Mouse (Mus musculus) embryonic facial prominence, embryonic 14.5 days (tissue): ENCODE measurements around the gene Prkacb. TPM values are rescaled to one million over a fixed set of nuclear protein-coding genes. Genes with fewer than 3 reads are reported as not detected.

Experiments used
- ATAC-seq: fragments of 200-750 bp; cut with Nextera tagmentation; 2 replicates; pipeline ENCODE4 v1.8.0; 2017; ENCODE audit warnings: low read depth, moderate number of reproducible peaks, moderate TSS enrichment
- DNase-seq: peaks from one replicate; pipeline ENCODE4 v3.0.0-alpha.2; 2015; ENCODE audit warnings: low spot score
- H3K27ac ChIP-seq: fragments of 300-500 bp; sonication (generic); replicated peaks from 2 replicates; pipeline ENCODE4 v1.5.1; 2014; ENCODE audit warnings: low read depth, mild to moderate bottlenecking, low read length, moderate library complexity
- H3K27me3 ChIP-seq: fragments of 300-500 bp; sonication (generic); replicated peaks from 2 replicates; pipeline ENCODE4 v1.6.1; 2014; ENCODE audit warnings: low read length; ENCODE audit not compliant: control insufficient read depth, insufficient read depth
- H3K36me3 ChIP-seq: fragments of 300-500 bp; sonication (generic); 2 replicates; pipeline ENCODE4 v1.6.1; 2014; ENCODE audit warnings: low read length, mixed read lengths; ENCODE audit not compliant: control insufficient read depth, insufficient read depth
- H3K4me1 ChIP-seq: fragments of 300-500 bp; sonication (generic); 2 replicates; pipeline ENCODE4 v1.6.1; 2014; ENCODE audit warnings: antibody characterized with exemption, low read length; ENCODE audit not compliant: control insufficient read depth, insufficient read depth
- H3K4me2 ChIP-seq: fragments of 300-500 bp; sonication (generic); 2 replicates; pipeline ENCODE4 v1.6.1; 2014; ENCODE audit warnings: low read depth, mild to moderate bottlenecking, low read length, moderate library complexity, mixed read lengths
- H3K4me3 ChIP-seq: fragments of 300-500 bp; sonication (generic); 2 replicates; pipeline ENCODE4 v1.5.1; 2014; ENCODE audit warnings: low read depth, mild to moderate bottlenecking, low read length
- H3K9ac ChIP-seq: fragments of 300-500 bp; sonication (generic); 2 replicates; pipeline ENCODE4 v1.6.1; 2014; ENCODE audit warnings: low read depth, mild to moderate bottlenecking, low read length, moderate library complexity, mixed read lengths
- H3K9me3 ChIP-seq: fragments of 300-500 bp; sonication (generic); 2 replicates; pipeline ENCODE4 v1.6.1; 2016; ENCODE audit warnings: low read length; ENCODE audit not compliant: control insufficient read depth
- WGBS: fragments of 180-500 bp; shearing (Covaris S2); extraction: QIAGEN DNeasy Blood & Tissue Kit; methylation state at CpG from one replicate; pipeline ENCODE4 v1.1.7; 2014; 5-methylcytosine and 5-hydroxymethylcytosine counted together
- polyA plus RNA-seq: library from polyadenylated mRNA; unstranded; fragments of >200 nt; fragmentation: Nextera tagmentation; extraction: Ambion mirVana; gene quantifications from 2 replicates; pipeline ENCODE4 v1.2.1, GENCODE M21; 2014

The Prkacb gene
- polyA plus RNA-seq, 1 experiment from 2014 or later, result 69.1 TPM

DNA sequence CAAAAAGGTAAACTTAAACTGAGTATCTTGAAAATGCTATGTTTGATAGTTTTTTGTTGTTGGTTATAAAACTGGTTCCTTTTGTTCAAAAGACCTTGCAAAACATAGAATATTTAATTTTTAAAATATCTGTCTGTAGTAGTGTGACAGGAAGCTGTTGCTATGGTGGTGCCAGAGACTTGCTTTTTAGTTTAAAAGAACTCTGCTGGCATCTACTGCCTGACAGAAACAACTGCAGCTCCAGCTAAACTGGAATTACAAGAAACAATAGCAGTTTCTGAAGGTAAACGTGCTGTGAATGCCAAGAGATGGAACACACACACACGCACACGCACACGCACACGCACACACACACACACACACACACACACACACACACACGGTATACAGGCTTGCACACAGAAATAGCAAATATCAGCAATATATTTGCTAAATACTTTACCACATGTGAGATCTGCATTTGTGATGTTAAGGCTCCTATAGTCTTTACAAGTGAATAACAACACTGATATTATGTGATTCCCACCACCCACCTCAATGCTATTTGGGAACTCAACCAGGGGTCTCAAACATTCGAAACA, 29.1 kb downstream of the Prkacb start:
- no peaks in the 10 kb centered on the region for H3K36me3 ChIP-seq
- H3K4me2 ChIP-seq, result no peak overlapping the region
- no peaks in the 10 kb centered on the region for H3K27me3 ChIP-seq
- DNase-seq (peak; percentile 60), ATAC-seq (no peak)
- no peak overlapping the region for H3K9ac ChIP-seq
- H3K4me3 ChIP-seq, result no peak overlapping the region
- no peaks in the 10 kb centered on the region for H3K9me3 ChIP-seq
- H3K4me1 ChIP-seq, result peaks cover 3% of the 10 kb centered on the region; the same call in 1 of the 2 replicates
- WGBS, result 78% methylated on average over 7 of the region's 7 CpGs
- H3K27ac ChIP-seq, result no peak overlapping the region

DNA sequence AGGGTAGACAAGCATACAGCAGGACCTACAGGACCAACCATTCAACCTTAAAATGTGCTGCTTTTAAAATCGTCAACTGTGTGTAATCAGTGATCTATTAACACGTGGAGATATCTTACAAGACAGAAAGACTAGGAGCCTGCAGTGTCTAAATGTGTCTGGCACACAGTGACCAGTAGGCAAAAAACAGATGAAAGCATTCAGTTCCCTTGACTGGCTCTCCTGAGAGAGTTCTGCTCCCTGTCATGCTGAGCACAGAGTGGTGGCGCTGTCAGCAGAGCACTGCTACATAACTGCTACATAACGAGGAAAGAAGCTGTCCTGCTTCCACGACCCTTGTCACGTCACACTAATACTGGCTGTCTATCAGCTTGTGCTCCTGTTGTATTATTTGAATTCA, 30.2 kb downstream of the Prkacb start:
- DNase-seq (peak; percentile 3), ATAC-seq (no peak)
- 47% methylated on average over 6 of the region's 6 CpGs for WGBS
- H3K4me2 ChIP-seq, result no peak overlapping the region
- no peak overlapping the region for H3K4me3 ChIP-seq
- H3K27ac ChIP-seq, result no peak overlapping the region
- H3K9me3 ChIP-seq, result no peaks in the 10 kb centered on the region
- no peak overlapping the region for H3K9ac ChIP-seq
- H3K36me3 ChIP-seq, result no peaks in the 10 kb centered on the region
- peaks cover 3% of the 10 kb centered on the region; the same call in 1 of the 2 replicates for H3K4me1 ChIP-seq
- H3K27me3 ChIP-seq, result no peaks in the 10 kb centered on the region

DNA sequence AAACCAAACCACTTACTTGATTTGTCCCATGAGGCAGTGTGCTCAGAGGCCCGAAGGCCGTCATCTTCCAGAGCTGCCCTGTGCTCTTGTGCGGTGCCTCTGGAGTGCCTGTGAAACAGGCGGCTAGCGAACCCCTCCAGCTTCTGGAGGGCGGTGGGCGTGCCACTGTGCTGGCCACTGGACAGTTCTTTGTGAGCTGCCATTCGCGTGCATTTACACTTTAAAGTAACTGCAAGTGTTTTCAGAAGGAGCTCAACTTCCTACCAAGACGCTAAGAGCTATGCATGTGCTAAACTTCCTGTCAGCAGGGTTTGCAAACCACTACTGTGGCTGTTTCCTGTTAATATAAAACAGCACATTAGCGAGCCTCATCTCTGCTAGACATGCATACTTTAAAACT, 31.7 kb downstream of the Prkacb start:
- H3K27ac ChIP-seq, result no peak overlapping the region
- peak overlapping the region; percentile 47; the same call in 1 of the 2 replicates for H3K9ac ChIP-seq
- no peaks in the 10 kb centered on the region for H3K36me3 ChIP-seq
- H3K4me3 ChIP-seq, result no peak overlapping the region
- H3K4me2 ChIP-seq, result peak overlapping the region; percentile 43
- peak; percentile 55 for DNase-seq
- 11% methylated on average over 11 of the region's 11 CpGs for WGBS
- peak; percentile 55; the same call in 1 of the 2 replicates for ATAC-seq
- no peaks in the 10 kb centered on the region for H3K27me3 ChIP-seq
- no peaks in the 10 kb centered on the region for H3K9me3 ChIP-seq
- peaks cover 3% of the 10 kb centered on the region; the same call in 1 of the 2 replicates for H3K4me1 ChIP-seq

DNA sequence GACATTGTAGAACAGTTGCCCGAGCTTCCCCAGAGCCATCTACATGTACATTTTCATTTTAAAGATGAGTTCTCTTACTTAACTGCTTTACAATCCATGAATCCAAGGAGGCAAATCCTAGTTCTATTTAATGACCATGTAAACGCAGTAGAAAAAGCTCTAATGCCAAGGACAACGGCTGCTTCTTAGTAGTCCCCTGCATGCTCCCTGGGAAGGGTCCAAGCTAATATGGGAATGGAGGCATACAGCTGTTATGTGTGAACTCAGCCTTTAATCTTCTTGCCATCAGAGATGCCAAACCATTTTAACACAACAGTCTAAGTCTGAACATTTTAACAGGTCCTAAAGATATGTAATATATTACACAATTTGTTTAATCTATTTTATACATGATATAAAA, 32.5 kb downstream of the Prkacb start:
- peak; percentile 16 for DNase-seq
- ATAC-seq, result no peak
- no peak overlapping the region for H3K4me3 ChIP-seq
- H3K9ac ChIP-seq, result no peak overlapping the region
- no peaks in the 10 kb centered on the region for H3K27me3 ChIP-seq
- H3K4me2 ChIP-seq, result no peak overlapping the region
- H3K27ac ChIP-seq, result no peak overlapping the region
- WGBS, result 75% methylated on average over 3 of the region's 3 CpGs
- H3K36me3 ChIP-seq, result no peaks in the 10 kb centered on the region
- peaks cover 3% of the 10 kb centered on the region; the same call in 1 of the 2 replicates for H3K4me1 ChIP-seq
- no peaks in the 10 kb centered on the region for H3K9me3 ChIP-seq

DNA sequence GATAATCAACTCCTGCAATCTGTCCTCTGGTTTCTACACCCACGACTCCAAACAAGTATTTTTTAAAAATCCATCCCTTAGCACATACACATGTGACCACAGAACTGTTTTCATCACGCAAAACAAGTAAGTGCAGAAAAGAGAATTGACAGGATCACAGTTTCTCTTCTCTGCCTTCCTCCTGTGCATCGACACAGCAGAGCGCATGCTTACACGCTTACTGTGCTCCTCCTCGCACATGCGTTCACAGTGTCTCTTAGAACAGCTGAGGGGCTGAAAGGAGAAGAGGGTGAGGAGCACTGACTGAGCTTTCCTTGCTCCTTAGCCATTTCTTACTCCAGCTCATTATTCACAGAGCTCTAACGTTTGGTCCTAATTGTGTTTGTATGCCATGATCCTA, 33.9 kb downstream of the Prkacb start:
- Histone ChIP-seq H3K4me1 (peaks cover 3% of the 10 kb centered on the region; the same call in 1 of the 2 replicates), H3K9ac (no peak overlapping the region), H3K9me3 (no peaks in the 10 kb centered on the region), H3K4me3 (no peak overlapping the region), H3K36me3 (no peaks in the 10 kb centered on the region), H3K4me2 (no peak overlapping the region), H3K27me3 (no peaks in the 10 kb centered on the region), H3K27ac (no peak overlapping the region)
- 76% methylated on average over 8 of the region's 8 CpGs for WGBS
- no peak for DNase-seq
- ATAC-seq, result no peak

DNA sequence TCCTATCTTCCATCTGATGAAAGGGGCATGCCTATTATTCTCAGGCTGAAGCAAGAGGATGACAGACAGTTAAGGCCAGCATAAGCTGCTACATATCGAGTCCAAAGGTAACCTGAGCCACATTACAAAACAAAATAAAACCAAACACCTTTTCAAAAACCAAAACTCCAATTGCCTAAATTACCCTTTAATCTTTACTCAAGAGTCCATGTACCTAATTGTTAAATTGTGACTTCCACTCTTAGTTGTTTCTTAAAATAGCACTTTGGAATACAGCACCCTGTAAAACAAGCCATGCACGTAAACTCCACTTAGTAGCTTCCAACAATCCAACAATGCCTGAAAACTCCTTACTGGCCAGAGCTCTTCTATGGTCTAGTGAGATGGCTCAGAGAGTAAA, 34.3 kb downstream of the Prkacb start:
- Histone ChIP-seq H3K9me3 (no peaks in the 10 kb centered on the region), H3K4me1 (peaks cover 3% of the 10 kb centered on the region; the same call in 1 of the 2 replicates), H3K27ac (no peak overlapping the region), H3K4me3 (no peak overlapping the region), H3K9ac (no peak overlapping the region), H3K4me2 (no peak overlapping the region), H3K36me3 (no peaks in the 10 kb centered on the region), H3K27me3 (no peaks in the 10 kb centered on the region)
- DNase-seq (no peak), ATAC-seq (no peak)
- 62% methylated on average over 2 of the region's 2 CpGs for WGBS

DNA sequence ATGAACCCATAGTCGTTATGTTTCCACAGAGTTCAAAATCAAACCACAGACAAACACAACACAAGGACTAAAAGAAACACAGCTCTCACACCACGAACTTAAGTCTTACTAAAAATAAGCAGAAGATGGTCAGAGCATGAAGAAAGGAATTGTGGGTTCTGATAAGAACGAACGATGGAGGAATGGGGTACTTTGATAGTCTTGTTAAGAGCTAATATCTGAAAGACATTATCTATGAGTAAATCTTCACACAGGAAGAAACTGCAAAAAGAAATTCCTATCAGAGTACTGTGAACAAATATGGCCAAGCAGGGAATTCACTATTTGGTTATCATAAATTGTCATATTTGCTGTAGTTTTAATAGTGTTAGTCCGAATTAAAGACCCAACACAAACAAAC, 36.1 kb downstream of the Prkacb start:
- Histone ChIP-seq H3K36me3 (no peaks in the 10 kb centered on the region), H3K4me2 (no peak overlapping the region), H3K9me3 (no peaks in the 10 kb centered on the region), H3K27ac (no peak overlapping the region), H3K27me3 (no peaks in the 10 kb centered on the region), H3K4me1 (peaks cover 3% of the 10 kb centered on the region; the same call in 1 of the 2 replicates), H3K9ac (no peak overlapping the region), H3K4me3 (no peak overlapping the region)
- WGBS, result 86% methylated on average over 5 of the region's 5 CpGs
- no peak for DNase-seq
- no peak for ATAC-seq

DNA sequence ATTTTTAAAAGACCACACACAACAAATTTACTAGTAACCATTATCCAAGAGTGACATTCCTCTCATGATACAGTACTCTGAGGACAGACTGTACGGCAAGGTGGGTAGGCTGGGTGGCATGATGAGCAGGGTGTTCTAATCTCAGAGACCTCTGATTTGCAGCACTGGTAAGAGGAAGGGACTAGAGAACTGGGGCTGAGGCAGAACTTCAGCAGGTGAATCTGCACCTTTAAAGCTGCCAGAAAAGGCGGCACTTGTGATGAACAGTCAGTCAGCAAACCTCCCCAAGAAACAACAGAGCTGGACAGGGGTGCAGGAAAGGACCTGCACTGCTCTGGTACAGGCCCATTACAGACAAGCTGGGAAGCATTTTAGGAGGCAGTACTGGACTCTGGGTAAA, 41.9 kb downstream of the Prkacb start:
- H3K4me2 ChIP-seq, result peak overlapping the region; percentile 41; the same call in 1 of the 2 replicates
- peaks cover 14% of the 10 kb centered on the region for H3K4me1 ChIP-seq
- WGBS, result 81% methylated on average over 2 of the region's 2 CpGs
- DNase-seq (no peak), ATAC-seq (no peak)
- H3K27ac ChIP-seq, result no peak overlapping the region
- no peaks in the 10 kb centered on the region for H3K27me3 ChIP-seq
- no peak overlapping the region for H3K4me3 ChIP-seq
- no peaks in the 10 kb centered on the region for H3K9me3 ChIP-seq
- 0 out of 2 replicates have a peak, but pooled peaks cover 4% of the 10 kb centered on the region for H3K36me3 ChIP-seq
- H3K9ac ChIP-seq, result no peak overlapping the region
